Mouse (Mus musculus) ovary, postnatal 14 days (tissue): ENCODE results near the gene Sesn1.

Experiments
- DNase-seq: peaks from one replicate; pipeline ENCODE4 v3.0.0; 2022; ENCODE audit warnings: low spot score

Gene Sesn1

DNA sequence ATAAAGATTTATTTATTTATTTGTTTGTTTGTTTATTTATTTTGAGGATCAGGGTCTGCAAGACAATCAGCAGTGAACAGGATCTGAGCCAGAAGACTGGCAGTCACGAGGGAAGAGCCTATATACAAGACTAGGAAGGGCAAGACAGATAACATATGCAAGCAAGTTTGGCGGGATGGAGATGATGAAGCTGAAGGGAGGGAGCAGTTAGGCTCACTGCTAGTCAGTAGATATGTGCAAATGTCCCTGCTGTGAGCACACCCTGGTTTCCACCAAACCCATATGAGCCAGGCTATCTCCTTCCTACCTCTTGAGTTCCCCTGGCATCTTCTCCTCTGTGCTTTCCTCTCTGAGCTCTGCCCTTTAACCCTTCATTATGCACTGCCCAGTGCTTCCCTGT lies 61.8 kb downstream of the Sesn1 start:
- DNase-seq, result no peak

DNA sequence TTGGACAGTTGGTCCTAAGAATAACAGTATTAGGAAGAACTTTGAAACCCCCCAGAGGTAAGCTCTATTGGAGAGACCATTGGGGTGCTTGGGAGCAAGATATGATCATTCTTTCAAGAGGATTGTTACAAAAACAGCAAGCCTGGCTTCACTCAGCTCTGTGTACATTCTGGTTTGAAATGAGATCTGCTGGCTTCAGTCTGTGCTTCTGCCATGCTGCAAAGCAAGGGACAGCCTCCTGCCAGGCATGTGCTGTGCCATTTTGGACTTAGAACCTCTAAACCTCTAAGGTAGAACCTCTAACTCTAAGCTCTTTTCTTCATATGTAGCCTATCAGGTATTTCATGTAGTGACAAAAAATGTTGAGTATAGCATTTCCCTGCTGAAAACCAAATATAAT lies 65.9 kb downstream of the Sesn1 start:
- DNase-seq, result no peak

DNA sequence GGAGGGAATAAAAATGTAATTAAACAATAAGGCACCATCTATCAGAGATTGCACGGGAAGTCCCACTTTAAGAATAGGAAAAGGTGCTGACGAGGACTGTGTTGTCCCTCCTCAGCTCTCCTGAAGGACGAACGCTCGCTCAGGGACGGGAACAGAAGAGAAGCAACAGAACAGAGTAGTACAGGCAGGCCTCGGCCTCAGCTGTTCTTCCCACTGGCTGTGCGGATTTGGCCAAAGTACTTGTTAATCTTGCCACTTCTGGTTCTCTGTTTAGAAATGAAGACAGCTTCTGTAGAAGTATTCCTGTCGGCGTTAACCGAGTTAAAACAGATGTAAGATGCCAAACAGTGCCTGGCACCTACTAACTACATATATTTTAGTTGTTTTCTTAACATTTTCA lies 68.6 kb downstream of the Sesn1 start:
- no peak for DNase-seq

DNA sequence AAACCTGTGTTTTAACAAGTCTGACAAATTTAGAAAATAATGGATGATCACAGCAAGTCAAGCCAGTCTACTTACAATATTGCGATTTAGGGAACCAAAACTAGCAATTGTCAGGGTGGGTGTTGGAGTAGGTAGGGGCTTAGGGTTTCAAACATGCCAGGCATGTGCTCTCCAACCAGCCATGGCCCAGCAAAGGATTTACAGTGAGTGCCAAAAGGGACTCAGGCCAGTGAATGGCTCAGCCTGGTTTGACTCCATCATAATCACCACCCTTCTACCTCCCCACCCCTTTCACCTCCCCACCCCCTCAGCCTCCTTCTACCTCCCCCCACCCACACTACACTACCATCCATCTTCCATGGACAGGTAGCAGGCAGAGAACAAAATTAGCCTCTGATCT lies 69.9 kb downstream of the Sesn1 start:
- DNase-seq, result no peak

DNA sequence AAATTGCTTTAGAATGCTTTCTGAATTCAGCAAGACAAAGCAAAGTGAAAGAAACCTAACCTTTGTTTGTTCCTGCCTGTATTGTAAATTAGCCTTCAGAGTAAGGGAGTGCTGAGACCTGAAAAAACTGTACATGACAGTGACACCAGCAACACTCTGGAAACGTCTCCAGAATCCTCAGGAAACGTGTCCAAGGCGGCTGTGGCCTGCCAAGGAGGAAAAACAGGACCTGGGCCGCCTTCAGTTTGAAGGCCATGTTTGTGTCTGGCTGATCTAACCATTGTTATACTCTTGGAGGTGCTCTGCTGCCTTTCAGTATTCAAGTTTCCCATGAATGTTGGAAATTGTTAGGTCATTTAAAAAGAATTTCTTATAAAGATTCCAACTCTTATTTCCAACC lies 70.5 kb downstream of the Sesn1 start:
- DNase-seq, result no peak

DNA sequence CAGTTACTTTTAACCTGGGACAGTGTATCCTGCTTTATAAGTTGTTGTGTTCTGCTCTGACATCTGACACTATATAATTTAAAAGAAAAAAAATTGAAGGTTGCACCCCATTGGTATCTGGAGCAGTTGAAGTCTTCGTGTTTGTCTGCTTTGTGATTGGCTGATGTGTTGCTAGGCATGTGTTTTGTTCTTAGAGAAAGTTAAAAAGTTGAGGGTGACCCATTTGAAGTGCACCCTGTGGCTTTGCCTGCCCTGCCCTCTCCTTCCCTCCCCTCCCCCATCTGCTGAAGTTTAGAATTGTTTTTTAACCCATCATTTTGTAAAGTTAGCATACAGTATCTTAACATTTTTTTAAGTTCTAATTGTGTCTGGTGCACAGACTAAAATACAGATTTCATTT lies 71.0 kb downstream of the Sesn1 start:
- DNase-seq, result no peak

DNA sequence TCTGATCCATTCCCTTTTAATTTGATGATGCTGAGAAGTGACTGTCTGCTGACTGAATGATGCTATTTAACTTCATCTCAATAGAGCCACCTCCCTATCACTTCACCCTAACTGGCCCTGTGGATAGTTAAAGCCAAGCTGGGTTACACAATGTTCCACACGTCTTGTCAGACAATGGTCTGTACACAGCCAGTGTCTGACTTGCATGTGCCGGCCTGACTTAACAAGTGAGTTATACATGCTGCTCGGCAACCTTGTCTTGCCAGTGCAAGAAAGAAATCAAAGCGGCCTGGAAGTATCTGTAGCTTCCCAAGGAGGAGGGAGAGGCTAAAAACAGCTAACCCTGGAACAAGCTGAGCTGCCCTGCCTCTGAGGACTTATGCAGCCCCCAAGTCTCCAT lies 71.7 kb downstream of the Sesn1 start:
- DNase-seq, result no peak

DNA sequence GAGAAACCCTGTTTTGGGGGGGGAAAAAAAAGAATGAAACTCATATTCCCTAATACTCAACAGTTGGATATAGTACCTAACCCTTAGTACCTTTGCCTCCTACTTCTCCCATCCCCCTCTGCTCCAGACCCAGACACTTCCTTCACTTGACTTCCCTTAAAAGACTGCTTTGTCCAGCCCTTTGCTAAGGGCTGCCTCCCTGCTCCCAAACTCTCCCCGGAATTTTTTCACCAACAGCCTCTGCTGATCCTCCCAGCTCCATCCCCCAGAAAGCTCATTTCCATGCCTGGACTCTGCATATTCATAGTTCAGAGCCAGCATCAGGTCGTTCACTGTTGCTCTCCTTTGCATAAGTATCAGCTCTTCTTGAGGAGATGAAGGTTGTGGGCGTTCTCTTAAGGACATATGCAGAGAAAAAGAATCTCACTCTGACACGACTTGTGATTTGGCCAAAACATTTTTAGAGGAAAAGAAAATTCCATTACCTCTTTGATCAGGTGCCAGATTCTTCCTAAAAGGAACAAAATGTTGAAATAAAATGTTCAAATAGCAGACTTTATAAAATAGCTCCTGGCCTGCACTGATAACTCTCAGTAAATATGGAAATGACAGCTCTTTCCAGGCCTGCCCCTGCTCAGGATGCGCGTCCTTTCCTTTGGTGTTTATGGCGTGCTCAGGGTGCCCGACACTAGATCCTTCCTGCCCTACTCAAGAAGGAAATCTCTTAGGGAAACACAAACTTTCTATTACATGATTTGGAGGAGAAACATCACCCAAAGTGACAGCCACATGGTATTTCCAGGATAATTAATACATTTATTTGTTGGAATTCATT lies 74.2 kb downstream of the Sesn1 start:
- DNase-seq, result no peak

DNA sequence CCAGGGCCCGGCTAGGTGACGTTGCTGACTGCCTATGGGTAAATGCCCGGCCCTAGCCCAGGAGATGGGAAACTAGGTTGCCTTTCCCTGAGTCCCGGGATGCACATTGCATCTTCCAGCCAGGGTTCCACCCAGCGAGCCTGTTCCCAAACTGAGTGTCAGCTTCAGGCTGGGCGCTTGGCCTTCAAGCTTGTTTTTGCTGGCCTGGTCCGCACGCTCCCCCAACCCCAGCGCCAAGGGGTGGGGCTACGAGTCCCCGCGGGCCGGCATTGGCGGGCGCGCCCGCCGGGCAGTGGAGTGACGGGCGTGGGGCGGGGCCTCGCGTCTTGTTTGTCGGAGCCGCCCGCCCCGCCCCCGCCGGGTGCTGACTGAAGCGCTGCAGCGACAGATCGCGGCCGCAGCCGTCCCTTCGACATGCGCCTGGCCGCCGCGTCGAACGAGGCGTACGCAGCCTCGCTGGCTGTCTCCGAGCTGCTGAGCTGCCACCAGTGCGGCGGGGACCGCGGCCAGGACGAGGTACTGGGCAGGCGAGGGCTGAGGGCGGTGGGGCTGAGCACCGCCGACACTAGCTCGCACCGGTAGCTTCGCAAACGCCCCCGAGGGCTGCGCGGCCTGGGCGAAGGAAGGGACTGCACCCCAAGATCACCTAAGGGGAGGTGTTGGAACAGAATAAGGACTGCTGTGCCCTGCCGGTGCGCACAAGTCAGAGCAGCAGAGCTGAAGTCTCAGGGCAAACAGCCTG lies 77.5 kb downstream of the Sesn1 start:
- peak; percentile 88 for DNase-seq

DNA sequence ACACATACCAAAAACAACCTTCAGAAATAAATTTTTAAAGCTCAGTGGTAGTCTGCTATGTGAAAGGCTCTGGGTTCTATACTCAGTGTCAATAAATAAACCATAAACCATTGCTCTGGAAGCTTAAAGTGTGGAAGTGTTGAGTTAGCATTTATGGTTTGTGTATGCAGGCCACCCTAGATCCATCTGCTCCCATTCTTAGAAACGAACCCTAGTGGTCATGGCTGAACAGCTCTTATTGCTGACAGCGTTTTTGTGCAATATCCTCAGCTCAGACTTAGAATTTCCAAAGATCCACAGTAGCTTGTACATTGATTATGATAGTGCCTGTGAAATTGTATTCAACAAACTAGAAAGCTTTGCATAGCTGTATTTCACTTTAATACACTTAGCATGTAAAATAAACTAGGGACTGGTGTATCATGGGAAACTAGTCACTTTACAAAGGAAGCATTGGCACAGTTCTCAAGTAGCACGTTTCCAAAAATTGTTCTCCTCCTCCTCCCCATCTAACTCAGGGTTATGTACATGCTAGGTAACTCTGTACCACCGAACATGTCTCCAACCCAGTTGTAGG lies 78.7 kb downstream of the Sesn1 start:
- DNase-seq, result no peak

DNA sequence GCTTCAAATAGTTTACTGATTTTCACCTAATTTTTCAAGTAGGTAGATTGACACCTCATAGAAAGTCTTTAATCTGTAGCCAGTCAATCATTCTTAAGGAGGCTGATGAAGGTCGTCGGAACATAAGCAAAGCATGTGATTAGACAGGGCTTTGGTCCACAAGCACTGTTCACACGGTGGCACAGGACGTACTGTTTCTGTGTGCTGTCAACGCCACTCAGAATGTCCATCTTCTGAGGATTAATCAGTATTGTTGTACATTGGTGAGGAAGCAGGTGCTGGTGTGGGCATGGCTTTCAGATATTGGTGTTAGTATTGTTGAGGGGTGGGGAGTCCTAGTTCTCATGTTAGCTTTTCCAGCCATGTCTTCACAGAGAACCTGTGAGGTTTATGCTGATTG lies 79.8 kb downstream of the Sesn1 start:
- DNase-seq, result no peak

DNA sequence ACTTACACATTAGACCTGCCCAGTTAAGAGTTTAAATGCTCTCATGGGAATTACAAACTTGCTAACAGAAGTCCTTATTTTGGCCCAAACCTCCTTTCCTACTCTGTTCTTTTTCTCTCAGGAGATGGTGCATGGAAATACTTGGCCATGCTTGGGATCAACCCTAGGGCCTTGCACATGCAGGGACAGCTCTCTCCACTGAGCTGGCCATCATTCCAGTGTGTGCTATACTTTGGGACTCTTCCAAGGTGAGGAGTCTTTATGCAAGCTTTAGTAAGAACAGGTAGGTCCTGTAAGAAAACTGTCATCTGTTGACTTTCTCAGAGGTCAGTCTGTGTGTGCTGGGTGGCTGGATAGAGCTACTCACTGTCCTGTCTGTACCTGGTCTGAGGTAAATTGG lies 80.8 kb downstream of the Sesn1 start:
- no peak for DNase-seq

DNA sequence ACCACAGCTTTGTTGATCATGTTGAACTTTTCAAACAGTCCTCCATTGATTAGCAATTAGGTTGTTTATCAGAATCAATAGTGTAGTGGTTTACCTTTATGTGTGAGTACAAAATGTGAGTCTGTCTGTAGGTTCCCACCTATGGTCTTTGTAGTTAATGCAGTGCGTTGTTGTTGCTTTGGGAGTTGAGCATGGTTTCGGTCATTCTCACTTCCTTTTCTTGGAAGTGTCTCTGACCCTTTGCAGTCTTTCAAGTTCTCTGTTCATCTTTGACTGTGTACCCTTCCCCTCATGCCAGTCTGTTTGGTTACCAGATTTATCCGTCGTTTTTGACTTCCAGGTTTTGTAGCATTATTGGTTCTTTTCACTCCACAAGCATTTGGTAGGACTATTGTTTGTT lies 81.6 kb downstream of the Sesn1 start:
- DNase-seq, result no peak

DNA sequence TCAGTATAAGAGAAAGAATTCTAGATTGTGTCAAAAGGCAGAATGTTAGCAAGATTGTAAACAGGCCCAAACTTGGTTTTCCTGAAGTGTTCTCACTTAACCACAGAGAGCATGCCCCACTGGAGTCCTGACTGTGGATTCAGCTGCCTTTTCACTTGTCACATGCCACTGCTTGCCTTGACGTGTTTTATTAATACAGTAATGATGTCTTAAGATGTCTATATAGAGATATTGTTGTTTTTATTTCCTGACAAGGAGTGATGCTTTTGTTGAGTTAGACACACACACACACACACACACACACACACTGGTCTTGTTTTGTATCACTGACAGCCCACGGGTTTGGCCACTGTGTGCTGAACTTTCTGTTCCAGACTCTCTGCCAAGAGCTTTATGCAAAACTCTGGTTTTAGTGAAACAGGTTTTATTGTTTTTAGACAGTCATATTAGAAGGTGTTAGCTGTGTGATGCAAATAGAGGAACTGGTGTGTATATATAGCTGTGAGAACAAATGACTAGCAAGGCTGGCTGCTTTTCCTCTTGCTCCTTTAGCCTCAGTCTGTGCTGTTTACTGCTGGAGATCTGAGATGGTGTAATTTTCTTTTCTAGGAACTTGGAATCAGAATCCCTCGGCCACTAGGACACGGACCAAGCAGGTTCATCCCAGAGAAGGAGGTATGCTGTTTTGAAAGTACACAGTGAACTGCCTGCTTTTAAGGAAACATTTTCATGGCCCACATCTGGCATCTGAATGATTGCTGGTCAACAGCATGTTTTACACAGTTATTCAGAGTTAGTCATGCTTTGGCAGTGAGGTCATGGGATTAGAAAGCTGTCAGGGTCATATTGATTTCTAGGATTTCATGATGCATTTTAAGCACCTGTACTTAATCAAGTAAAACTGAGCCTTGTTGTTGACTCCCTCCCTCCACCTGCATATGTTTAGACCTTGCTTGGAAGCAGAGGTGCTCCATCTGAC lies 84.0 kb downstream of the Sesn1 start:
- DNase-seq, result peak; percentile 26

DNA sequence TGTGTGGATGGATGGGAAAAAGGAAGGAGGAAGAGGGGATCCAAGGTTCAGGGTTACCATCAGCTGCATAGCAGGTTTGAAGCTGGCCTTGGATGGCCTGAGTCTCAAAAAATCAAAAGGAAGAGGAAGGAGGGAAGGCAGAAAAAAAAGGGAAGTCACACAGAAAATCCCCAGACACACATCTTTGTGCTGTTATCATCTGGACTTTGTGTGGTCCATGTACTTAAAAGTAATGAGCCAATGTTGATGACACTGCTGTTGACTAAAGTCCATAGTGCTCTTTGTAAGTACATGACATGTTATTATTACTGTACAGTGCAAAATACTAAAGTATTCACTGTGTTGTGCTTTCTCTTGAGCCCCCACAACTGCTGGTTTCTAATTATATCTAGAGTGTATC lies 86.7 kb downstream of the Sesn1 start:
- no peak for DNase-seq

DNA sequence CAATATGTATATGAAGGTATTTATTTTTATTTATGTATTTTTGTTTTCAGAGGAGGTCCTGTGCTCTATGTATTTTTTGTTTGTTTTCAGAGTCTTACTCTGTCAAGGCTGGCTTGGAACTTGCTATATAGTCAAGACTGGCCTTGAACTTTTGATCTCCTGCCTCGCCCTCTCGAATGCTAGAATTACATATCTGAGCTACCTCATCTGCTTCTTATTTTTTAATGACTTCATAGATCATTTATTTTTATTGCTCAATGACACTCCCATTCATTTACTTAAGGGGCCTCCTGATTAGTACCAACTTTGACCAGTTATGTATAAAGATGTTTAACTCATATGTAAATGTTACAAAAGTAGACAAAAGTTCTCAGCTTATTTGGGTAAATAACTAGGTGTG lies 87.1 kb downstream of the Sesn1 start:
- DNase-seq, result no peak

DNA sequence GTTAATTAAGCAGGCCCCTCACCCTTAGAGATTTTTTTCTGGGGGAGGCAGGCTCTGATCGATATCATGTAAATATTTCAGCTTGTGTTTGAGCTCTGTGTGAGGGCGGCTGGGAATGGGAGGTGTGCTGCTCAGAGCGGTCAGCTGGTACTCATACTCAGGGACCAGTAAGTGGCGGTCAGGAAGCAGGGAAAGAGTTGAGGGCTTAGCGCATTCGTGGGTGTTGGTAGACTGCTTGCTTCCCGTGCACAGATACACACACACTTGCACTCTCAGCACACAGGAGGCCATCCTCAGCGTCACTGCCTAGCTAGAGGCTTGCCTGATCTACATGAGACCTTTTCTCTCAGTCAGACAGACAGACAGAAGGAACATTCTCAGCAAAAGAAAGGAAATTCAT lies 91.7 kb downstream of the Sesn1 start:
- no peak for DNase-seq

DNA sequence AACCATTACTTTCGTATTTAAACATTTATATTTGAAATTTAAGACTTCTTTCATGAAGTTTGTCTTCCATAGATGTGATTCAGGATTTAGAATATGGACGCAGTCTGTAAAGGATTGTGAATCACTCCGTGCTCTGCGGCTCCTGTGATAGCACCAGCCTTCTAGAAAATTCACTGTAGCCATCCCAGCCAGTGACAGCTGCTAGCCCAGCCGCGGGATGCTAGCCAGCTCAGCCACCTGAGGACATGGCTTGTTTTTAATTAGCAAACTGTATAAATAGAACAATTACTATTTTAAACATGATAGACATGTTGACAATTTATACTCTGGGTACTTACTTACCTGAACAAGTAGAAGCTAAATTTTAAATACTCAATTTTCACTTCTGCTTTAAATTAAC lies 92.1 kb downstream of the Sesn1 start:
- DNase-seq, result no peak

DNA sequence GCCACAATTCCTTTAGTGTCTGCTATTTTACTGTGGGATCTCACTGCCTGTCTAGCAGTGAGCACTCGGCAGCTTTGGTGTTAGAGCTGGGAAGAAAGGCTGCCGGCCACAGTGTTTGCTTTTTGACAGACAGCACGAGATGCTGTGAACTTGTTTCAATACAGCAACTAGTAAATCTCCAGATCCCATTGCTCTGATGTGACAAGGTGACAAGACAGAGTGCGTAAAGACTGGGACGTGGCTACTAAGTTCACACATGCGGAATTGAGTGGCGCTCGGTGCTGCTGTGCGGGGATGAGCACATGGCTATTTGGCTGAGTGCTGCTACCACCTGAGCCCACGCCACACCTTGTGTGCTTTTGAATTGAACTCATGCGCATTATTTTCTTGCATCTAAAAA lies 97.7 kb downstream of the Sesn1 start:
- no peak for DNase-seq

DNA sequence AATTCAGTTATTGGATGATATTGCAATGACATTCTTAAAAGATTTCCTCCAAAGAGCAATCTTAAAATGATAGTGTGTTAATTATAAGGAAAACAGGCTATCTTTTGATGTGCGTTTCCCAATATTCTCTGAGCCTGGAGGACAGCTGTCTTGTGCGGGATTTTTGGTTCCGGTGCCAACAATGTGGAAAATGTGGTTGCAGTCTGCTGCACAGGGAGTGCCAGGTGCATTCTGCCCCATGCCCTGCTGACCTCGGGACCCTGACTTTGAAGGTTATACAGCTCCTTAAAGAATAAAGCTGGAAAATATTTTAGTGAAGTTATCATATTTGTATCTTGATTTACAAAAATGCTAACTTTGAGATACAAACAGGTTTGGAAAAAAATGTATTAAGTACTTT lies 98.2 kb downstream of the Sesn1 start:
- no peak for DNase-seq

DNA sequence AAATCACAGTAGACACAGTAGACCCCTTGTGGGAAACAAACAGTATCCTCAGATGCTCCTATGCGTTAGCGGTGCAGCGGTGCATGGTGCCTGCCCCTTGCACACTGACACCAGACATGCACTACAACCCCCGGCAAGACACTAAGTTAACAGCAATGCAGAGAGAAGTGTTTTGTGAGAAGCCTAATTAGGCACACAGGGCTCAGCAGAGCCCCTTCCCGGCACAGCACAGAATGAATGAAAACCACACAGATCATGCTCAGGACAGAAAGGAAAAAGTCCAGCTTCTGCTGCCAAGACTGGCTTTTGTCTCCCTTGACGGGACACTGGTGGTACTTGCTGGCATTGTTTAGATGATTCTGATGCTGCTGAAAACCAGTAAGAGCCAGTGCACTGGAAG lies 99.2 kb downstream of the Sesn1 start:
- no peak for DNase-seq

DNA sequence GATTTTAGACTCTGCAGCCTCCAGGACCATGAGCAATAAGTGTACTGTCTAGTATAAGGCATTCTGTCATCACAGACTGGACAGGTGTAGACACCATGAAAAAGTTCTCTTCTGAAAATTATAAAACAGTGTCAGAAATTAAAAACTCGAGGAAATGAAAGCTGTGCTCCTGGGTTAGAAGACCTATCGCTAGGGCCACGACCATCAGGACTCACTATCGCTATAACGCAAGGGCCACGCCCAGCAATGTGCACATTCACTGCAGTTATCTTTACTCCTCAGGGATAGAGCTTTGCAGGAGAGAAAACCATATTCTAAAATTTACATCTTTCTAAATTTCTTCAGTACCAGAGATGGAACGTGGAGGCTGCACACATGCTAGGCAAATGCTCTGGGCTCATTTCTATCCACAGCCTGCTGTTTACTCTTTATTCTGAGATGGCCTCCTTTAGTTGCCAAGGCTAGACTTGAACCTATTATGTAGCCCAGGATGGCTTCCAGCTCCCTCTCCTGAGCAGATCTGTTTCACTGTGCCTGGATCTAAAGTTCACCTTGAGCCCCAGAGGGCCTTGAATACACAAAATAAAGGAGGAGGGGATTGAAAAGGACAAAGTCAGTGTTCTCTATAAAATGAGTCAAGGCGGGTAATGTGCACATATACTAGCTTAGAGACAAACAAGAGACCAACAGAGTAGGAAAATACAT lies 102.7 kb downstream of the Sesn1 start:
- DNase-seq, result no peak
